Mouse (Mus musculus) skeletal muscle tissue, adult 2 months (tissue): ENCODE data around the gene Cacna2d1.

ENCODE experiments used
- DNase-seq: peaks from one replicate; pipeline ENCODE4 v3.0.0-alpha.2; 2012; ENCODE audit warnings: low read depth, low spot score

Gene Cacna2d1

GRCm38 (mm10) chr5:16136839-16137238, 202.3 kb downstream of the Cacna2d1 start:
- DNase-seq, result no peak

GRCm38 (mm10) chr5:16146602-16147001, 212.1 kb downstream of the Cacna2d1 start:
- no peak for DNase-seq

GRCm38 (mm10) chr5:16155375-16156284, 221.1 kb downstream of the Cacna2d1 start:
- DNase-seq, result no peak

- DNase-seq, result no peak
Observed at GRCm38 (mm10) chr5:16163270-16163669, 228.8 kb downstream of the Cacna2d1 start.

- DNase-seq, result no peak
Observed at GRCm38 (mm10) chr5:16166117-16166867, 231.8 kb downstream of the Cacna2d1 start.

GRCm38 (mm10) chr5:16166868-16167267, 232.4 kb downstream of the Cacna2d1 start:
- DNase-seq, result no peak

GRCm38 (mm10) chr5:16181041-16181440, 246.6 kb downstream of the Cacna2d1 start:
- no peak for DNase-seq

GRCm38 (mm10) chr5:16184064-16184463, 249.6 kb downstream of the Cacna2d1 start:
- no peak for DNase-seq

GRCm38 (mm10) chr5:16187931-16188330, 253.4 kb downstream of the Cacna2d1 start:
- DNase-seq, result peak; percentile 18

GRCm38 (mm10) chr5:16189878-16190277, 255.4 kb downstream of the Cacna2d1 start:
- no peak for DNase-seq

GRCm38 (mm10) chr5:16191165-16191564, 256.7 kb downstream of the Cacna2d1 start:
- DNase-seq, result no peak

- no peak for DNase-seq
Observed at GRCm38 (mm10) chr5:16199816-16200215, 265.3 kb downstream of the Cacna2d1 start.

- no peak for DNase-seq
Observed at GRCm38 (mm10) chr5:16221960-16222359, 287.5 kb downstream of the Cacna2d1 start.

- no peak for DNase-seq
Observed at GRCm38 (mm10) chr5:16225359-16225758, 290.9 kb downstream of the Cacna2d1 start.

GRCm38 (mm10) chr5:16229384-16229783, 294.9 kb downstream of the Cacna2d1 start:
- peak; percentile 26 for DNase-seq

- no peak for DNase-seq
Observed at GRCm38 (mm10) chr5:16231477-16231876, 297.0 kb downstream of the Cacna2d1 start.

- no peak for DNase-seq
Observed at GRCm38 (mm10) chr5:16234891-16235290, 300.4 kb downstream of the Cacna2d1 start.

- no peak for DNase-seq
Observed at GRCm38 (mm10) chr5:16235864-16236263, 301.4 kb downstream of the Cacna2d1 start.

- DNase-seq, result no peak
Observed at GRCm38 (mm10) chr5:16236608-16237007, 302.1 kb downstream of the Cacna2d1 start.

- peak; percentile 35 for DNase-seq
Observed at GRCm38 (mm10) chr5:16237972-16238371, 303.5 kb downstream of the Cacna2d1 start.

GRCm38 (mm10) chr5:16240255-16240654, 305.8 kb downstream of the Cacna2d1 start:
- DNase-seq, result no peak

- DNase-seq, result no peak
Observed at GRCm38 (mm10) chr5:16243599-16243998, 309.1 kb downstream of the Cacna2d1 start.
